In genomic region chr10:13335814-13336213, GRCm38 (mm10) we compare ENCODE assay signal across 20 mouse cellular contexts.
DNase-seq lines count a peak whose midpoint lies in the region; ATAC-seq and TF ChIP-seq lines count a peak whose summit lies in the region.
"Had no signal": no experiment of that assay in that cellular context is flagged by ENCODE, and none has a peak within 500 bp of the region (broad histone marks: within the 10 kb centered on the region; RNA-seq: fewer than 3 reads in every experiment).

No protein-coding gene starts in this region.

- WGBS in forebrain, embryonic 14.5 days, result 43% methylated on average over 6 of the region's 6 CpGs
- 36% methylated on average over 6 of the region's 6 CpGs for WGBS in forebrain, postnatal 0 days
- 39% methylated on average over 6 of the region's 6 CpGs for WGBS in limb, embryonic 13.5 days
- 77% methylated on average over 6 of the region's 6 CpGs for WGBS in limb, embryonic 10.5 days
- 56% methylated on average over 6 of the region's 6 CpGs for WGBS in neural tube, embryonic 14.5 days
- WGBS in neural tube, embryonic 15.5 days, result 51% methylated on average over 6 of the region's 6 CpGs
- WGBS in liver, embryonic 11.5 days, result 79% methylated on average over 6 of the region's 6 CpGs

- H3K27ac ChIP-seq in forebrain, embryonic 14.5 days (ENCODE audit: low read depth, low read length), result no peak overlapping the region
- no peak overlapping the region for H3K27ac ChIP-seq in forebrain, postnatal 0 days (ENCODE audit: low read depth, low read length)
- no peak overlapping the region for H3K27ac ChIP-seq in limb, embryonic 13.5 days
- H3K27ac ChIP-seq in limb, embryonic 10.5 days, result no peak overlapping the region
- no peak overlapping the region for H3K27ac ChIP-seq in neural tube, embryonic 14.5 days (ENCODE audit: low read depth, low read length)
- H3K27ac ChIP-seq in neural tube, embryonic 15.5 days (replicated peaks), result no peak overlapping the region
- no peak overlapping the region for H3K27ac ChIP-seq in liver, embryonic 11.5 days (ENCODE audit: low read depth, low read length)
- H3K27ac ChIP-seq: heart, embryonic 10.5 days; hindbrain, embryonic 15.5 days had no signal

- no peak overlapping the region for H3K4me2 ChIP-seq in forebrain, embryonic 14.5 days (ENCODE audit: low read length)
- H3K4me2 ChIP-seq in forebrain, postnatal 0 days (ENCODE audit: low read depth), result no peak overlapping the region
- H3K4me2 ChIP-seq in limb, embryonic 13.5 days (replicated peaks), result no peak overlapping the region
- H3K4me2 ChIP-seq in neural tube, embryonic 14.5 days (ENCODE audit: low read depth, low read length), result no peak overlapping the region
- H3K4me2 ChIP-seq in neural tube, embryonic 15.5 days, result no peak overlapping the region; the same call in 1 of the 2 replicates
- no peak overlapping the region for H3K4me2 ChIP-seq in liver, embryonic 11.5 days
- H3K4me2 ChIP-seq: forebrain, embryonic 12.5 days; hindbrain, embryonic 15.5 days had no signal

- ATAC-seq in forebrain, embryonic 14.5 days, result peak; percentile 47; the same call in 1 of the 2 replicates
- ATAC-seq in forebrain, postnatal 0 days, result no peak
- ATAC-seq in limb, embryonic 13.5 days (ENCODE audit: low FRiP score, low read depth), result peak; percentile 74
- ATAC-seq in neural tube, embryonic 14.5 days (ENCODE audit: low read depth), result peak; percentile 36; the same call in 1 of the 2 replicates
- 0 out of 2 replicates have a peak, but pooled peaks have one; percentile 32 for ATAC-seq in neural tube, embryonic 15.5 days (ENCODE audit: low FRiP score)
- no peak for ATAC-seq in liver, embryonic 11.5 days (replicated peaks; ENCODE audit: low FRiP score)
- ATAC-seq: activated CD4-positive, CD25-positive, alpha-beta regulatory T cell, adult 4 months; Patski had no signal

- peak; percentile 53 for DNase-seq in forebrain, embryonic 14.5 days (ENCODE audit: low spot score)
- DNase-seq in forebrain, postnatal 0 days, result no peak
- DNase-seq in limb, embryonic 10.5 days (ENCODE audit: low spot score), result no peak
- no peak for DNase-seq in neural tube, embryonic 10.5 days (ENCODE audit: extremely low spot score, low spot score)
- no peak for DNase-seq in liver, embryonic 11.5 days (ENCODE audit: low spot score)
- DNase-seq: adrenal gland, postnatal 14 days; cerebellum, adult 2 months; cerebellum, postnatal 10 days; gastrocnemius, postnatal 10 days; heart, adult 18-20 months; heart, postnatal 10 days had no signal

- no peaks in the 10 kb centered on the region for H3K27me3 ChIP-seq in forebrain, embryonic 14.5 days (replicated peaks; ENCODE audit: control insufficient read depth, insufficient read depth, low read length)
- H3K27me3 ChIP-seq in forebrain, postnatal 0 days (ENCODE audit: insufficient read depth, low read length), result no peaks in the 10 kb centered on the region
- no peaks in the 10 kb centered on the region for H3K27me3 ChIP-seq in limb, embryonic 13.5 days
- no peaks in the 10 kb centered on the region for H3K27me3 ChIP-seq in limb, embryonic 10.5 days (ENCODE audit: low read depth, poor library complexity, severe bottlenecking)
- H3K27me3 ChIP-seq in neural tube, embryonic 14.5 days (ENCODE audit: control insufficient read depth, insufficient read depth, low read length), result no peaks in the 10 kb centered on the region
- H3K27me3 ChIP-seq in neural tube, embryonic 15.5 days (replicated peaks), result no peaks in the 10 kb centered on the region
- H3K27me3 ChIP-seq in liver, embryonic 11.5 days (replicated peaks; ENCODE audit: control insufficient read depth, insufficient read depth, low read length), result no peaks in the 10 kb centered on the region
- H3K27me3 ChIP-seq: CH12.LX; forebrain, embryonic 12.5 days; hindbrain, embryonic 15.5 days; Patski had no signal

- TF ChIP-seq CTCF in forebrain, postnatal 0 days (IDR thresholded peaks at IDR 0.05; ENCODE audit: low read depth), result no peak

- peaks cover 5% of the 10 kb centered on the region for H3K4me1 ChIP-seq in forebrain, embryonic 14.5 days (ENCODE audit: control insufficient read depth, insufficient read depth, low read length)
- no peaks in the 10 kb centered on the region for H3K4me1 ChIP-seq in forebrain, postnatal 0 days (ENCODE audit: insufficient read depth)
- H3K4me1 ChIP-seq in limb, embryonic 13.5 days, result peaks cover 3% of the 10 kb centered on the region
- H3K4me1 ChIP-seq in limb, embryonic 10.5 days, result peaks cover 2% of the 10 kb centered on the region; the same call in 1 of the 2 replicates
- 0 out of 2 replicates have a peak, but pooled peaks cover 3% of the 10 kb centered on the region for H3K4me1 ChIP-seq in neural tube, embryonic 14.5 days (ENCODE audit: control insufficient read depth, insufficient read depth, low read length)
- H3K4me1 ChIP-seq in neural tube, embryonic 15.5 days, result 0 out of 2 replicates have a peak, but pooled peaks cover 11% of the 10 kb centered on the region
- H3K4me1 ChIP-seq in liver, embryonic 11.5 days (replicated peaks; ENCODE audit: control insufficient read depth, insufficient read depth, low read length), result no peaks in the 10 kb centered on the region
- H3K4me1 ChIP-seq: forebrain, embryonic 12.5 days had no signal

- no peak overlapping the region for H3K4me3 ChIP-seq in forebrain, embryonic 14.5 days (ENCODE audit: low read depth, low read length)
- H3K4me3 ChIP-seq in forebrain, postnatal 0 days (ENCODE audit: low read depth, low read length), result no peak overlapping the region
- no peak overlapping the region for H3K4me3 ChIP-seq in limb, embryonic 13.5 days
- H3K4me3 ChIP-seq in limb, embryonic 10.5 days, result no peak overlapping the region
- no peak overlapping the region for H3K4me3 ChIP-seq in neural tube, embryonic 14.5 days (ENCODE audit: low read depth, low read length)
- H3K4me3 ChIP-seq in neural tube, embryonic 15.5 days (replicated peaks), result no peak overlapping the region
- no peak overlapping the region for H3K4me3 ChIP-seq in liver, embryonic 11.5 days (ENCODE audit: low read depth, low read length)
- H3K4me3 ChIP-seq: forebrain, embryonic 12.5 days; heart, embryonic 10.5 days; hindbrain, embryonic 15.5 days had no signal

- no peaks in the 10 kb centered on the region for H3K36me3 ChIP-seq in forebrain, embryonic 14.5 days (ENCODE audit: control insufficient read depth, insufficient read depth, low read length)
- no peaks in the 10 kb centered on the region for H3K36me3 ChIP-seq in forebrain, postnatal 0 days (ENCODE audit: insufficient read depth)
- no peaks in the 10 kb centered on the region for H3K36me3 ChIP-seq in limb, embryonic 13.5 days
- H3K36me3 ChIP-seq in limb, embryonic 10.5 days, result no peaks in the 10 kb centered on the region
- no peaks in the 10 kb centered on the region for H3K36me3 ChIP-seq in neural tube, embryonic 14.5 days (ENCODE audit: control insufficient read depth, insufficient read depth, low read length)
- H3K36me3 ChIP-seq in neural tube, embryonic 15.5 days, result no peaks in the 10 kb centered on the region
- no peaks in the 10 kb centered on the region for H3K36me3 ChIP-seq in liver, embryonic 11.5 days (ENCODE audit: control insufficient read depth, insufficient read depth, low read length)
- H3K36me3 ChIP-seq: forebrain, embryonic 12.5 days; heart, embryonic 10.5 days; hindbrain, embryonic 15.5 days had no signal

- H3K9ac ChIP-seq in forebrain, embryonic 14.5 days (ENCODE audit: low read length), result no peak overlapping the region
- no peak overlapping the region for H3K9ac ChIP-seq in forebrain, postnatal 0 days
- H3K9ac ChIP-seq in limb, embryonic 13.5 days, result no peak overlapping the region
- no peak overlapping the region for H3K9ac ChIP-seq in neural tube, embryonic 14.5 days (replicated peaks; ENCODE audit: low read depth, low read length)
- H3K9ac ChIP-seq in neural tube, embryonic 15.5 days (replicated peaks), result no peak overlapping the region
- no peak overlapping the region for H3K9ac ChIP-seq in liver, embryonic 11.5 days (ENCODE audit: low read depth, low read length)
- H3K9ac ChIP-seq: forebrain, embryonic 12.5 days; hindbrain, embryonic 15.5 days had no signal

- no peaks in the 10 kb centered on the region for H3K9me3 ChIP-seq in forebrain, embryonic 14.5 days (replicated peaks; ENCODE audit: control insufficient read depth, low read length)
- no peaks in the 10 kb centered on the region for H3K9me3 ChIP-seq in forebrain, postnatal 0 days (ENCODE audit: low read length)
- no peaks in the 10 kb centered on the region for H3K9me3 ChIP-seq in limb, embryonic 13.5 days
- H3K9me3 ChIP-seq in limb, embryonic 10.5 days (replicated peaks), result no peaks in the 10 kb centered on the region
- no peaks in the 10 kb centered on the region for H3K9me3 ChIP-seq in neural tube, embryonic 14.5 days (ENCODE audit: control insufficient read depth, low read length)
- H3K9me3 ChIP-seq in neural tube, embryonic 15.5 days (replicated peaks), result no peaks in the 10 kb centered on the region
- no peaks in the 10 kb centered on the region for H3K9me3 ChIP-seq in liver, embryonic 11.5 days (ENCODE audit: control insufficient read depth, low read length)
- H3K9me3 ChIP-seq: forebrain, embryonic 12.5 days; heart, embryonic 10.5 days; hindbrain, embryonic 15.5 days had no signal

Comparison
In these comparisons a context has a peak if more than half of its experiments do, and no peak if none do; other contexts are left out.
1. ATAC-seq: peak in forebrain, embryonic 14.5 days (single experiment), limb, embryonic 13.5 days (single experiment), neural tube, embryonic 14.5 days (single experiment) and neural tube, embryonic 15.5 days (single experiment); none in forebrain, postnatal 0 days (single experiment) and liver, embryonic 11.5 days (single experiment).